Mouse (Mus musculus) liver, postnatal 0 days (tissue): ENCODE measurements at regions not wholly inside any gene's neighbourhood (a gene's known extent, or its start where the extent isn't known, plus 50 kb on each side); places are given as distances from the start of the nearest gene placed in this dataset.

Experiments used
- ATAC-seq: fragments of 200-750 bp; cut with Nextera tagmentation; 2 replicates; pipeline ENCODE4 v1.8.0; 2017; ENCODE audit warnings: mild to moderate bottlenecking, moderate library complexity
- DNase-seq: peaks from one replicate; pipeline ENCODE4 v3.0.0-alpha.2; 2016
- H3K27ac ChIP-seq: fragments of 300-500 bp; sonication (generic); 2 replicates; pipeline ENCODE4 v1.5.1; 2014; ENCODE audit warnings: antibody characterized with exemption, moderate library complexity, mild to moderate bottlenecking, low read depth
- H3K27me3 ChIP-seq: fragments of 300-500 bp; sonication (generic); 2 replicates; pipeline ENCODE4 v1.6.1; 2014; ENCODE audit warnings: low read length, control low read depth, mixed read lengths; ENCODE audit not compliant: insufficient read depth
- H3K36me3 ChIP-seq: fragments of 300-500 bp; sonication (generic); replicated peaks from 2 replicates; pipeline ENCODE4 v1.6.1; 2014; ENCODE audit warnings: mild to moderate bottlenecking, control low read depth, low read length, moderate library complexity, mixed read lengths; ENCODE audit not compliant: insufficient read depth
- H3K4me1 ChIP-seq: fragments of 300-500 bp; sonication (generic); 2 replicates; pipeline ENCODE4 v1.6.1; 2014; ENCODE audit warnings: antibody characterized with exemption, mild to moderate bottlenecking, control low read depth; ENCODE audit not compliant: insufficient read depth
- H3K4me2 ChIP-seq: fragments of 300-500 bp; sonication (generic); 2 replicates; pipeline ENCODE4 v1.6.1; 2014; ENCODE audit warnings: low read depth, mild to moderate bottlenecking, low read length, moderate library complexity, mixed read lengths
- H3K4me3 ChIP-seq: fragments of 300-500 bp; sonication (generic); 2 replicates; pipeline ENCODE4 v1.5.1; 2014; ENCODE audit warnings: low read depth, low read length
- H3K9ac ChIP-seq: fragments of 300-500 bp; sonication (generic); replicated peaks from 2 replicates; pipeline ENCODE4 v1.6.1; 2014; ENCODE audit warnings: mild to moderate bottlenecking, moderate library complexity
- H3K9me3 ChIP-seq: fragments of 300-500 bp; sonication (generic); 2 replicates; pipeline ENCODE4 v1.6.1; 2016; ENCODE audit warnings: mild to moderate bottlenecking, control low read depth, low read length, mixed read lengths
- CTCF ChIP-seq: sonication (generic); IDR thresholded peaks from 2 replicates; pipeline ENCODE4 v1.5.1; 2016; ENCODE audit warnings: antibody characterized with exemption, low read depth
- EP300 ChIP-seq: IDR thresholded peaks from 2 replicates; pipeline ENCODE4 v1.6.1; 2016; ENCODE audit warnings: antibody characterized with exemption, low read depth, mild to moderate bottlenecking
- WGBS: fragments of 180-500 bp; shearing (Covaris S2); extraction: QIAGEN DNeasy Blood & Tissue Kit; methylation state at CpG from one replicate; pipeline ENCODE4 v1.1.7; 2014; ENCODE audit not compliant: insufficient replicate concordance; 5-methylcytosine and 5-hydroxymethylcytosine counted together

DNA sequence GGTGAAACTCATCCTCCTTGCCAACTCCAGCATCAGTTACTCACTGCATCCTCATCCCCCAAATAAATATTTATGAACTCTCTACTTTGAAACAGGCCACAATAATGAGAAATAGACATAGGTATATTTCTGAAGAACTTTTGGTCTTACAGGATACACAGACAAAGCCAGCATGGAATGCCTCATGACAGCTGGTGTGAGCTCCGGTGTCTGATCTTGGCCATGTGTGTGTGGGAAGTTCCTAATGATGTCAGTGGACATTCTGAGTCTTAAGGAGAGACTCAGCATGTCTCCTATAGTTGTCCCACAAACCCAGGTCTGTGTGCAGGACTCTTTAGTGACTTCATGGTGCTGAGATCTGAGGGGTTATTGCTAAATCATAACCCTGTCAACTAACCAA is 206.4 kb upstream of the Klf4 start:
- ATAC-seq: no peak
- Histone ChIP-seq H3K27me3 (no peaks in the 10 kb centered on the region), H3K9ac (no peak overlapping the region), H3K4me1 (no peaks in the 10 kb centered on the region), H3K36me3 (no peaks in the 10 kb centered on the region), H3K27ac (no peak overlapping the region), H3K9me3 (no peaks in the 10 kb centered on the region), H3K4me3 (no peak overlapping the region), H3K4me2 (no peak overlapping the region)
- 77% methylated on average over 1 of the region's 1 CpGs for WGBS
- DNase-seq: no peak
- TF ChIP-seq EP300 (no peak), CTCF (no peak)

DNA sequence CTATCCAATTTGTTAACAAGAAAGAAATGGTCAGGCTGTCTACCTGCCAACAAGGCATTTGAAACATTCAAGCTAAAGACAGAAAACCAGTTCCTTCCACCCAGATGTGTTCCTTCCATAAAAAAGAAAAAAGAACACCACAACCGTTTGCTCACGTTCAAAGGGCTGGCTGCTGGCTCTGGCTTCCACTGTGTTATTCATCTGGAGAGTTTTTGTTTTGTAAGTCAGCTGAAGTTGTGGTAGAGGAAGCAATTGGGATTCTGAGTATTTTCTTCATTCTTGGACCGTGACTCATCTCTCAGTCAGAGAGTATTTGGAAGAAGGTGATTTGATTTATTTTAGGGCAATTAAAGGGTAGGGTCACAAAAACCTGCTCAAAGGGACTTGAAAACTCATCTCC is 203.2 kb upstream of the Klf4 start:
- no peak for TF ChIP-seq EP300
- no peak for TF ChIP-seq CTCF
- no peak for ATAC-seq
- no peaks in the 10 kb centered on the region for H3K4me1 ChIP-seq
- no peak overlapping the region for H3K9ac ChIP-seq
- H3K9me3 ChIP-seq: no peaks in the 10 kb centered on the region
- no peaks in the 10 kb centered on the region for H3K36me3 ChIP-seq
- WGBS: 43% methylated on average over 3 of the region's 3 CpGs
- DNase-seq: no peak
- no peak overlapping the region for H3K4me3 ChIP-seq
- no peak overlapping the region for H3K27ac ChIP-seq
- no peak overlapping the region for H3K4me2 ChIP-seq
- no peaks in the 10 kb centered on the region for H3K27me3 ChIP-seq

DNA sequence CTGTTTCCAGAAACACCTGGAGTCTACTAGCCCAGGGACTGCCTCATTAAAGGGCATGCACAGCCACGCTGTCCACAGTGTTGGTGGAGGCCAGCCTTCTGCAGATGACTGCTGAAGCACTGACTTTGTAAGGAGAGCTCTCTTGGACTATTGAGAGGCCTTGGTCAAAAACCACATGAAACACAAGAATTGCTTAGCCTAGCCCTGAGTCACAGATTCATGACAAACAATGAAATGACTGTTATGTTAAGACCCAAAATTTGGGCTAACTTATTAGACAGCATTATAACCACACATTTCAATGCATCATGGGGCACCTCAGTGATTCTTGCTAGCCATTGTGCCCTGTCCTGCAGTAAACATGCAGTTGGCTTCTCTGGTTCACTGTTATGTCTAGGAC is 202.1 kb upstream of the Klf4 start:
- DNase-seq (no peak), ATAC-seq (no peak)
- 63% methylated on average over 1 of the region's 1 CpGs for WGBS
- Histone ChIP-seq H3K4me1 (no peaks in the 10 kb centered on the region), H3K4me3 (no peak overlapping the region), H3K36me3 (no peaks in the 10 kb centered on the region), H3K27ac (no peak overlapping the region), H3K4me2 (no peak overlapping the region), H3K27me3 (no peaks in the 10 kb centered on the region), H3K9ac (no peak overlapping the region), H3K9me3 (no peaks in the 10 kb centered on the region)
- no peak for TF ChIP-seq EP300
- TF ChIP-seq CTCF: no peak

DNA sequence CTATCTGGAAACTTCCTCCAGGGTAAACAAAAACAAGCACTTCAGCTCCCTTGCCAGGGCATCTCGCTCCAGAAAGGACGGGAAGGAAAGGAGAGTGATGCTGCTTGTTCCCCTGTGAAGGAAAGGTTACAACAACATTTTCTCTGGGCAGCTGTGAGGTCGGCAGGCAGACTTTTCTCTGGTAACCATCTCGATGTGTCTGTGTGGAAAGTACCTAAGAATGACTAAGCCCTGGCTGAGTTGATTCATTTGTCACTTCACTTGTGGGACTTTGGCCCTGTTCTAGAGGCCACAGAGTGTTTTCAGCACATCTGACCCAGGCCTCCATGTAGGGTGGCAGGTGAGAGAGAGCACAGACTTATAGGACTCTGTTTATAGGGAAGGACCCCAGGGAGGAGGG is 201.0 kb upstream of the Klf4 start:
- Histone ChIP-seq H3K9me3 (no peaks in the 10 kb centered on the region), H3K36me3 (no peaks in the 10 kb centered on the region), H3K27me3 (no peaks in the 10 kb centered on the region), H3K27ac (no peak overlapping the region), H3K4me3 (no peak overlapping the region), H3K9ac (no peak overlapping the region), H3K4me2 (no peak overlapping the region), H3K4me1 (no peaks in the 10 kb centered on the region)
- WGBS: 53% methylated on average over 4 of the region's 4 CpGs
- TF ChIP-seq EP300 (no peak), CTCF (no peak)
- ATAC-seq: no peak
- no peak for DNase-seq

DNA sequence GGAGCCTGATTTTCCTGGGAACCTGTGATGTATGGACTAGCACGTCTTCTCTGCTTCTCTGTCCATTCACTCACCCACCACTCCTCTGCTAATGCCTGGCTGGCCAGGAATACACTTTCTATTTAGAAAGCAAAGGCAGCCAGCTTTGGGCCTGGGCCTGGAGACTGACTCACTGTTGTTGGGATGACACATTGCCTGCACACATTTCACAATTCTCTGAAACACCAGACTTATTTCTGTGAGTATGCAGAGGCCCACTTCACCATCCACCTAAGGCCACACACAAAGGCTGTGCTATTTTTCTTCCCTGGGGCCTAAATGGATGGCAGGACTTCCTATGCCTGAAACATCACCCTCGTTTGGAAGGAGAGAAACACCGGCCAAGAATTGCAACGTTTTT is 199.7 kb upstream of the Klf4 start:
- no peak for DNase-seq

DNA sequence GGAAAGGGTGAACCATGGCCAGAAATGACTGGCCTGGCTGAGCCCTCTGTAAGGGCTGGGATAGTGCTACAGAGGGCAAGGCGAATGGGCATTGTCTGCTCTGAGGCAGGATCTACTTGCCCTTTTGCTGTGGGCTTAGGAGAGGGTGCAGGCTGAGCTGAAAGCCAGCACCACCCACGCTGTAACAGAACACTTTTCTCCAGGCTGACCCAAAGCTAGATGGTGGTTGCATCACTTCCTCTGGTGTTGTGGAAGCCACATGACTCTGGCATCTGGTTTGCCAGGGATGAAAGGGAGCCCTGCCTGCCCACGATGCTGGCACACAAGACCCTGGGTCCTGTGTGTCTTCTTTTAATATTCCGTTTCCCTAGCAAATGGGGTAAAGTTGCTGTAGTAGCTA is 198.0 kb upstream of the Klf4 start:
- no peaks in the 10 kb centered on the region for H3K36me3 ChIP-seq
- H3K9ac ChIP-seq: no peak overlapping the region
- H3K4me3 ChIP-seq: no peak overlapping the region
- WGBS: 53% methylated on average over 4 of the region's 4 CpGs
- ATAC-seq (no peak), DNase-seq (no peak)
- no peaks in the 10 kb centered on the region for H3K9me3 ChIP-seq
- no peak overlapping the region for H3K4me2 ChIP-seq
- no peak for TF ChIP-seq EP300
- TF ChIP-seq CTCF: no peak
- no peaks in the 10 kb centered on the region for H3K4me1 ChIP-seq
- H3K27me3 ChIP-seq: no peaks in the 10 kb centered on the region
- no peak overlapping the region for H3K27ac ChIP-seq

More for the DNA sequence above, 199.7 kb upstream of the Klf4 start:
- H3K36me3 ChIP-seq: no peaks in the 10 kb centered on the region
- no peaks in the 10 kb centered on the region for H3K4me1 ChIP-seq
- H3K9me3 ChIP-seq: no peaks in the 10 kb centered on the region
- no peak overlapping the region for H3K27ac ChIP-seq
- no peak overlapping the region for H3K4me3 ChIP-seq
- WGBS: 64% methylated on average over 4 of the region's 4 CpGs
- H3K4me2 ChIP-seq: no peak overlapping the region
- no peak overlapping the region for H3K9ac ChIP-seq
- TF ChIP-seq CTCF (no peak), EP300 (no peak)
- no peaks in the 10 kb centered on the region for H3K27me3 ChIP-seq
- ATAC-seq: no peak

DNA sequence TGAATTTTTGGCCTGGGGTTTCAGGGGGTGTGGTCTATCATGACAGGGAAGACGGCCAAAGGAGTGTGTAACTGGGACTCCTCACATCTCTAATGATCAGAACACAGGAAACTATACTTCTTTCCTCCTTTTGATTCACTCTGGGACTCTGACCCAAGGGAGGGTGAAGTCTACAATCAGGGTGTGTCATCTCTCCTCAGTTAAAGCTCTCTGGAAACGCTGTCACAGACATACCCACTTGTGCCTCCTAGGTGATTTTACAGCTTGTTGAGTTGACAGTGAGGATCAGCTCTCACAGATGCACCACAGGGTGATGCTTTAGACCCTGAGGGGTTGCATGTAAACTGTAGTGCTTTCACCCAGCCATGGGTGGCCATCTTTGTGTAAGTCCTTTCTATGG is 194.9 kb upstream of the Klf4 start:
- no peak overlapping the region for H3K4me2 ChIP-seq
- no peaks in the 10 kb centered on the region for H3K36me3 ChIP-seq
- TF ChIP-seq EP300: no peak
- TF ChIP-seq CTCF: no peak
- ATAC-seq (no peak), DNase-seq (no peak)
- H3K4me3 ChIP-seq: no peak overlapping the region
- H3K9me3 ChIP-seq: no peaks in the 10 kb centered on the region
- no peak overlapping the region for H3K27ac ChIP-seq
- no peaks in the 10 kb centered on the region for H3K4me1 ChIP-seq
- WGBS: 72% methylated on average over 2 of the region's 2 CpGs
- no peaks in the 10 kb centered on the region for H3K27me3 ChIP-seq
- no peak overlapping the region for H3K9ac ChIP-seq
